Mouse (Mus musculus) thymus, postnatal 36 days (tissue): ENCODE data around the gene Shkbp1.

ENCODE experiments used
- DNase-seq, 2 experiments: peaks; one replicate each; pipeline ENCODE4 v3.0.0; 2022; ENCODE audit warnings: mixed read lengths in 2 of 2

Gene Shkbp1

DNA sequence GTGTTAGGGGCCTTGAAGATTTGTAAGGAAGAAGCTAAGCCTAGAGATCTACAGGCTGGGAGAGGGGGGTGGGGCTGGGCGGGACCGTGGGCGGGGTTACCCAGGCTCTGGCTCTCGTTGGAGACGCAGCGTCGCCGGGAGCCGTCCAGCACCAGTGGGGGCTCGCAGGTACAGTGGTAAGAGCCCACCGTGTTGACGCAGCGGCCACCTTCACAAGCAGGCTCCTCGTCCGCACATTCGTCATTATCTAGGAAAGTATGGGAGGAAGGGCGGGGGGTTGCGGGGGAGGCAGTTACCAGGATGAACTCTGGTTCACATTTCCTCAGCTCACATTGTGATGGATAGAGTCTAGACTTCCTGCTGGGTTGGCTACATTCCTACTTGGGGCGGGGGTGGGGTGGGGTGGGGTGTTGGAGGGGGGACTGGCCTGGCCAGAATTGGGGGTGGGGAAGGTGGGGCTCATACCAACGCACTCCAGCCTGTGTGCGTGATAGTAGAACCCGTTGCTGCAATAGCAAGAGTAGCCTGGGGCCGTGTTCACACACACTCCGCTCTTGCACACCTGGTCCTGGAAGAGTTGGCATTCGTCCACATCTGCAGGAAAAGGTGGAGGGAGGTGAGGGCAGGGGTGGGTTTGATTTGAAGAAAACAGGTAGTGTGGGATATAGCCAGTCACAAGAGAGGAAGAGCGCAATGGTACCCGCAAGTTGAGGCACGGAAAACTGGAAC lies 46.8 kb downstream of the Shkbp1 start:
- DNase-seq, result no peak

DNA sequence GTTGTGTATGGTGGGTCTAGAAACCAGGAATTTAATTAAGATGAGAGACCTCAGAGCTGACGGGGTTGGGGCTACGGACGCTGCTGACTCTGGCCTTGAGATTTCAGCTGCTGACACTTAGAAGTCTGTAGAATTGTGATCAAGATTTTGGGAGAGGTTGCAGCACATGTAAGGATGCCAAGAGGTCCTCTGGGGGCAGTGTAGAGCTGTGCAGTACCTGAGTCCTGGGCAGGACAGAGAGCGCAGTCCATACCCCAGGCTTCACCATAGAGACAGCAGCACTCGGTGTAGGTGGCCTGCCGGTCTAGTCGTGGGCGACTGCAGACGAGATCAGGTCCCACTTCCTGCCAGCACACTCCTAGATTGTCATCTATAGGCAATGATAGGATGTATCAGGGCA lies 48.3 kb downstream of the Shkbp1 start:
- no peak for DNase-seq

DNA sequence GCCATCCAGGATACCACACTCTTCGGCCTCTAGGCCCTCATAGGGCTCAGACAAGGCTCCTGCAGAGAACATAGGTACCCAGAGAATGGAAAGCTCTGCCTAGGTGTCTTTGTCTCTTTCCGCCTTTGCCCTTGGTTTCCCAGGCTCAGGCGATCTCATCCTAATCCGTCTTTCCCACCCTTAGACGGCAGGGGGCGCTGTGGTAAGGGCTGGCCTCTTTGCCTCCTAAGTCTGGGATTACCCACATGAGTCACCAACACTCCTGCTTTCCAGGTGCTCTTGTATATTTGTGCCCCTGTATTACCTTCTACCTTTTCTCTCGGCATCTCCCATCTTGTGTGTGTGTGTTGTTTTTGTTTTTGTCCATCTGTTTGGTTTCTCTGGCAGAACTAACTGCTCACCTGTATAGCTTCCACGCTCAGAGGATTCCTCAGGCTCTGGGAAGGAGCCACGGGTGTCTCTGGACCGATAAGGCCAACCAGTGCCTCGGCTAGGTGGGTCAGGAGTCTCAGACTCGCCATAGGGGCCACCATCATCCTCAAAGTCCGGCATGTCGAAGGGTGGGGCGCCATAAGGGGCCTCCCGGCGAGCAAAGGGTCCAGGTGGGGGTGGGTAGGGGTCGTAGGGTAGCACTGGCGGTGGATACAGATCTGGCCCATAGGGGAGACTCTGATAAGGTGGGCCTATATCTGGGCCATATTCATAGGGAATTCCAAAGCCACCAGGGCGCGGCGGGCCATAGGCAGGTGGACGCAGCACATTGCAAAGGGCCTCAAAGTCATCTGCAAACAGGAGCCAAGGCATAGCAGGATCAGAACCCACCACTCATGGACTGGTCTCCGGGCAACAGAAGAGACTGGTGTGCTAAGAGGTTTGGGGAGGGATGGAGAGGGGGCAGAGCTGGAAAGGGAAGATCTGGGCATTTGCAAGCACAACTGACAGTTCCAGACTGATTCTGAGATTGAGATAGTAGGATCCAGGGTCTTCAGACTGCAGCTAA lies 49.4 kb downstream of the Shkbp1 start:
- DNase-seq, result peak in 1 of 2 experiments; percentile 41

DNA sequence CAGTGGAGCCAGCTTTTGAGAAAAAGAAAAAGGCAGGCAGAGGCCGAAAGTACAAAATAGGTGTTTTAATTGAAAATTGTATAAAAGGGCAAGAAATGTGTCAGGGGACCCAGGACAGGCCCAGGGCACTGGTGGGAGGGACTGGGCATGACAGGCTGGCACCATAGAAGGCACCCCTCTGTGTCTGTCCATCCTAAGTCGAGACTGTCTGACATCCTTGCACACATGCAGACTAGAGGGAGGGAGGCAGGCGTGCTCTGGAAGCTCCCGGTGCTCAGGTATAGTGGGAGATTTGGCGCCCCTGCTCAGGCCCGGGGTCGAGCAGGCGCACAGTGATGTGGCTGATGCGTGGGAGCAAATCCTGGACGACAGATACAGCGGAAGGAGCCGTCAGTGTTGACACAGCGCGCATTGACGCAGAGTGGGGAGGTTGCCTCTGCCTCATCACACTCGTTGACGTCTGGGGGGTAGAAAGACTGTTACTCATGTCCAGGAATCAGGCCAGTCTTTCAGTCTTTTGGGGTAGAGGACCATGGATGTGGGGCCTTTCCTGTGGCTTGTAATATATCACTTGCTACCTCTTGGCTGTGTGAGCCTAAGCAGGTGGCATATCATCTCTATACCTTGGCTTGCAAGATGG lies 50.6 kb downstream of the Shkbp1 start:
- DNase-seq, result no peak

DNA sequence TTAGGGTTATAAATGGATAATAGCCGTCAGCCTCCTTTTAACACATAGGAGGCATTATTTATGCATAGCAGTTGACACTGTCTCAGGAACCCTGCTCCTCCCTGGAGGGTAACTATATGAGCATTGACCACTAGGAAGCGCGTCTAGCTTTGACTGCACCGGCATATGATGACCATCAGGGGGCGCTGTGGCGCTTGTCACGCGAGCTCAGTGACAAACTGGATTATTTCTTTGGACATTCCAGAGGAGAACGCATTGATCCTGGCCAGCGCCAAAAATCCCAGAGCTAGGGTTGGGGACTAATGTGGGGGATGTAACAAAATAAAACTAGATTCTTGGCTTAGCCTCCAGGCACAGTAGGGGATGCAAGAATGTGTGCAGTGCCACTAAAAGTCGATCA lies 53.6 kb downstream of the Shkbp1 start:
- DNase-seq, result peak; percentile 54 to 59

DNA sequence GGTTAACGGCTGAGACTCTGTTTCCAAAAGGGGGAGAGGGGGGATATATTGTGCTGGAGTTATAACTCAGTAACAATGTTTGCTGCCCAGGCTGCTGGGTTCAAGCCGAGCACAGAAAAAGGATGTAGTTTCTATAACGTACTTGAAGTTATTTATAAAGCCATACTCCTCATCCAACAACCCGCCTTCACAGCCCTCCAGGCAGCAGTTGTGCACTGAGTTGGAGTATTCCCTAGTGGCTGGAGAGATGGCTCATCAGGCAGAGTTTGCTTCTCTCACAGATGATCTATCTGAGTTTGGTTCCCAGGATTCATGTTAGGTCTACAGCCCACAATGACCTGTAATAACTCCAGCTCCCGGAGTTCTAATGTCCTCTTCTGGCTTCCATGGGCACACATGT lies 55.0 kb downstream of the Shkbp1 start:
- no peak for DNase-seq

DNA sequence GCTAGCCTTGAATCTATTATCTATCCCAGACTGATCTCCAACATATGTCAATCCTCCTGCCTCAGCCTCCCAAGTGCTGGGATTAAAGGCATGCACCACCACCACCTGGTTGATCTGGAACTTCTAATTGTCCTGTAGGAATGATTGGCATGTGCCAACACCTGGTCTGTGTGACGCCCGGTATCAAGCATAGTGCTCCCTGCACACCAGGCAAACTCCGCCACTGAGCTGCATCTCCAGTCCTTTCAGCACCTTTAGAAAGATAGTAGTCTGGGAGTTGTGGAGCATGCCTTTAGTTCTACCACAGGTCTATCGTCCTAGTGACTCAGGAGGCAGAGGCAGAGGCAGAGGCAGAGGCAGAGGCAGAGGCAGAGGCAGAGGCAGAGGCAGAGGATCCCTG lies 55.5 kb downstream of the Shkbp1 start:
- DNase-seq, result no peak

DNA sequence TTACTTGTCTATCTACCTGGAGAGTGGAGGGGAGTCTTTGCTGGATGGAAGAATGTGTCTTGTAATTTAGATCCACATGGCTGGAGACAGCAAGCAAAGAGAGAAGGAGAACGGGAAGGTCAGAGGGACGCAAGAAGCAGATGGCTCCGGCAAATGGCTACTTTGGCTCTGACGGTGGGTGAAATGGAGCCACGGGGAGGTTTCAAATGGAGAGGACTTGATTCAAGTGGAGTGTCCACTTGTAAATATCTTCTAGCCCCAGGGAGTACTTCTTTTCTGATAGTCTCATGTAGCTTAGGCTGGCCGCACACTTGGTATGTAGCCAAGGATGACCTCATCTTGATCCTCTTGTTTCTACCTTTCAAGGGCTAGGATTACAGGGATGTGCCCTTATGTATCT lies 57.0 kb downstream of the Shkbp1 start:
- no peak for DNase-seq

DNA sequence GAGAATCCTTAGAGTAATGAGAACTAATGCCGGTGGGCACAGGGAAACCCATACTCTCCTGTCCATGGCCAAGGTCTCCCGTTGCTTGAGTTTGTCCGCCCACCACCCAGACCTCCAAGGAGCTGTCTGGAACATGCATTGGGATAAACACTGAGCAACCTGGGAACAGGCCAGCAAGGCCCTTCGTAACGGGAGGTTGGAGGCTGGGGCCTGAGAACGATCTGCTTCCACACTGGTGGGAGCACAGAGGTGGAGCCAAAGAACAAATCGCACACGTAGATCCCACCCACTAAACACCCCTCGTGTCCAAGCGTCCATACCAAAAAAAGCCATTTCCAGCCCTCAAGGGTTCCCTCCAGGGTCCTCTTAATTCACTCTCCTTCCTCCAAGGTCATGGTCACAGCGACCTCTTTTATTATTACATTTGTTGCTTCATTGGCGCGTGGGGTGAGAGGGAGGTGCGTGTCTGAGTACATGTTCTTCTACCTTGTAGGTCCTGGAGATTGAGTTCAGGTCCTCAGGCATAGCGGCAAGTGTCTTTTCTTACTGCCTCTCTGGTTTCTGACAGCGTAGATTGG lies 57.7 kb downstream of the Shkbp1 start:
- DNase-seq, result no peak

DNA sequence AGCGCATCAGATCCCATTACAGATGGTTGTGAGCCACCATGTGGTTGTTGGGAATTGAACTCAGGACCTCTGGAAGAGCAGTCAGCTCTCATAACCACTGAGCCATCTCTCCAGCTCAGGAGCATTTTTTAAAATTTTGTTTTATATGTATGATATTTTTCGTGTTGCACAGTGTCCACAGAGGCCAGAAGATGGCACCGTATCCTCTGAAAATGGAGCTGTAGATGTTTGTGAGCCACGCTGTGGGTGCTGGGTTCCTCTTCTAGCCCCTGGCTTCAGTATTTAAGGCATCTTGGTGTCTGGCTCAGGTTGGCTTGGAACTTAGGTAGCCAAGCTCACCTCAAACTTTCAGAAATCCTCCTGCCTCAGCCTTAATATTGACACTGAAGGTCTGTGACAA lies 59.3 kb downstream of the Shkbp1 start:
- no peak for DNase-seq

DNA sequence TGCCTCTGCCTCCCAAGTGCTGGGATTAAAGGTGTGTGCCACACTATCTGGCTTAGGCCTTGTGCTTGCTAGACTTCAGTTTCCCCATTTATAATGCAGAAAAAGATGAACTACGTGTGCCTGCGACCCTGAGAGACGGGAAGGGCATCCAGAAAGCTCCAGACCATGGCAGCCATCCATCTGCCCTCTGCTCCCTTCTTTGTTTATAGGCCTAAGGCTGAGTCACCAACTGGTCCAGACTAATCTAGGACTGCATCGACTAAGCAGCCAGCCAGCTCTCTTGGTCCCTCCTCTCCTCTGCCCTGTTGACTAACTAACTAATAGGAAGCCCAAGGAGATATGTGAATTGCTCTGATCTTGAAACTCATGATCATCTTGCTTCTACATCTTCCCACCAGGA lies 59.9 kb downstream of the Shkbp1 start:
- no peak for DNase-seq
